Mouse (Mus musculus): ENCODE data around the gene Slc22a13. TPM values are rescaled to one million over a fixed set of nuclear protein-coding genes. Genes with fewer than 3 reads are reported as not detected.
"Not testable (repeated sequence)": the region's sequence is repeated elsewhere in the genome, so short reads cannot be mapped to it uniquely, and the experiment has no call there.

The Slc22a13 gene
- polyA plus RNA-seq, 1 experiment: not detected

DNA sequence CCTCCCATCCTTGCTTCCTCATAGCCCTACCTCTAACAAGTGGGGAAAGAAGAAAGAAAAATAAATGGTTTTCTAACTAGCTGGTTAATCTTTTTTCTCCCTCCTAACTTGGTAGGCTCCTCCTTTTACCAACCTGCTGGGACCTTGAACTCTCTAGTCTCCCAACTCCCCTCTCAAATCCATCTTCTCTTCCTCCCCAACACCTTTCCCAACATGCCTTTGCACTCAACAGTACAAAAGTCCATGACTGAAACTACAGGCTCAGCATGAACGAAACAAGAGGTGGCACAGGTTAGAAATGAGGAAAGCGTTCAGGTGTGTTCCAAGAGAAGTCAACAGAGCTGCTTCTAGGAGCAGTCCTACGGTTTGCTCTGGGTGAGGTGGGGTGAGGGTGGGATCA, 30.4 kb upstream of the Slc22a13 start:
- H3K27me3 ChIP-seq (replicated peaks): no peaks in the 10 kb centered on the region
- H3K36me3 ChIP-seq (replicated peaks; ENCODE audit: low read length): peaks cover 68% of the 10 kb centered on the region

DNA sequence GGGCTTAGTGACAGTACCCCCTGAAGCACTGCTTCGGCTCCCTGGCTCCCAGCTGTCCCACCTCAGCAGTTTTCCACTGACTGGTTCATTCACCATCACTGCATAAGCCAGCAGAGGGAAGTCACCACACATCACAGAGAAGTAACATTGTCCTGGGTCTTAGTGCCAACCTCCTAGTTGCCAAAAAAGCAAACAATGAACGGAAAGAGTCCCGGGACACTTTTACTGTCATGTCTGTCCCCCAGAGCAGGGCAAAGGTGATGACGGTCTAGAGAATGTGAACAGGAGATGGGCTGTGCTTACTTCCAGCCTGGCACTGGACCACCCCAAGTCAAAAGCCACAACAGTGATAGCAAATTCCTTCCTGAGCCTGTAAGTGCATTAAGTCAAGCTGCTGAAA, 29.9 kb upstream of the Slc22a13 start:
- Histone ChIP-seq H3K4me3 (replicated peaks) (no peak overlapping the region), H3K27me3 (replicated peaks) (no peaks in the 10 kb centered on the region)
- TF ChIP-seq FLI1 (IDR thresholded peaks at IDR 0.05; ENCODE audit: low read length) (no peak), GATA1 (IDR thresholded peaks at IDR 0.05; ENCODE audit: borderline replicate concordance, low read length) (no peak)

More for the DNA sequence above, 30.4 kb upstream of the Slc22a13 start:
- no peaks in the 10 kb centered on the region for H3K9me3 ChIP-seq
- no peaks in the 10 kb centered on the region for H3K4me1 ChIP-seq
- TF ChIP-seq FLI1 (IDR thresholded peaks at IDR 0.05; ENCODE audit: low read length): no peak
- H3K4me3 ChIP-seq (replicated peaks): no peak overlapping the region

DNA sequence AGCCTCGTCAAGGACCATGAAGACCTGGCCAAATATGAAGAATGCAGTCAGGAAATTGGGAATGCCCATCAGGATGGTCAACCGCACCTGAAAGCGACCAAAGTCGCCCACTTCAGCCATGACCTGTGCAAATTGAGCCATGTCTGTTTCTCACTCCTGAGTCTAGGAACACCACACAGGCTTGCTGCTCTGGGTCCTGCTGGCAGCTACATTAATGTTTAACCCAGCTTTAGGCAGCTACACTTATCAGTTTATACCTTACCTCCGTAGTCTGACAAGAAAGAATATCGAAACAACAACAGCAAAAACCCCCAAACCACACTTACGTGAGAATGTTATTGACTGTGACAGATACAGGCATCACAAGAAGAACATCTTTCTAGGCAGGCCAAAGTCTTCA, 22.7 kb upstream of the Slc22a13 start:
- TF ChIP-seq GATA1 (IDR thresholded peaks at IDR 0.05; ENCODE audit: borderline replicate concordance, low read length) (no peak), FLI1 (IDR thresholded peaks at IDR 0.05; ENCODE audit: low read length) (no peak)
- H3K4me1 ChIP-seq: no peaks in the 10 kb centered on the region
- no peak overlapping the region for H3K4me3 ChIP-seq (replicated peaks)
- peaks cover 4% of the 10 kb centered on the region for H3K36me3 ChIP-seq (replicated peaks; ENCODE audit: low read length)
- no peaks in the 10 kb centered on the region for H3K9me3 ChIP-seq
- no peaks in the 10 kb centered on the region for H3K27me3 ChIP-seq (replicated peaks)

More for the DNA sequence above, 29.9 kb upstream of the Slc22a13 start:
- Histone ChIP-seq H3K4me1 (no peaks in the 10 kb centered on the region), H3K36me3 (replicated peaks; ENCODE audit: low read length) (peaks cover 63% of the 10 kb centered on the region), H3K9me3 (no peaks in the 10 kb centered on the region)

DNA sequence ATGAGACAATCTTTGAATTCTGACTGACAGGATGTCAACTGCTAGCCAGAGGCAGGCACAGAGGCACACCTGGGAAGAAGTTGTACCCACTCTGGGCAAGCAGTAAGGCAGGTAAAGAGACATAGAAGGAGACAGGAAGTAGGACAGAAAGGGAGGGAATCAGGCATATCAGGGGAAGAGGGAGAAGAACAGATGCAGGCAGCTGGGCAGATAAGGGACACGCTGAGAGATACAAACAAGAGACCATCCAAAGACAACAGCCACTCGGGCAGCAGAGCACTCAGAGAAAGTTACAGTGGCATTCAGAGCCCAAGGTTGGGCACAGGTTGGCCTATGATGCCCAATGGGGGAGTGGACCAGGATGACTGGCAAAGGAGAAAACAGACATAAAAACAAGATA, 21.9 kb upstream of the Slc22a13 start:
- Histone ChIP-seq H3K27me3 (replicated peaks) (no peaks in the 10 kb centered on the region), H3K4me3 (replicated peaks) (no peak overlapping the region), H3K36me3 (replicated peaks; ENCODE audit: low read length) (peaks cover 4% of the 10 kb centered on the region), H3K9me3 (no peaks in the 10 kb centered on the region), H3K4me1 (no peaks in the 10 kb centered on the region)
- TF ChIP-seq FLI1 (IDR thresholded peaks at IDR 0.05; ENCODE audit: low read length) (no peak), GATA1 (IDR thresholded peaks at IDR 0.05; ENCODE audit: borderline replicate concordance, low read length) (no peak)

DNA sequence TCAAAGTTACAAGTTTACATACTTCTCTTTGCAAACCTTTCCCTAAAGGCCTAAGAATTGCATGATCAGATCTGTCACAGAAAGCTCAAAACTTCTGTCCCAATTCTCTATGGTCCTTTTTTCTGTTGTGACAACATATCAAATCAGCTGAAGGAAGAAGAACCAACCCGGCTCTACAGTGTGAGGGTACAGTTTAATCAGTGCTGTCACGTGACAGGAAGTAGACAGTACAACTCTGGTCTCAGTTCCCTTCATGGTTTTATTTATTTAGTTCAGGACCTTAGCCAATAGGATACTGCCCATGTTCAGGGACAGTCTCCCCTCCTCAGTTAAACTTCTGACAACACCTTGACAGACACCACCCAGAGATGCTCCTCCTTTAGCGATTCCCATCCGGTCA, 11.4 kb upstream of the Slc22a13 start:
- TF ChIP-seq GATA1 (IDR thresholded peaks at IDR 0.05; ENCODE audit: borderline replicate concordance, low read length): no peak
- TF ChIP-seq FLI1 (IDR thresholded peaks at IDR 0.05; ENCODE audit: low read length): no peak
- Histone ChIP-seq H3K36me3 (replicated peaks; ENCODE audit: low read length) (peaks cover 9% of the 10 kb centered on the region), H3K4me1 (no peaks in the 10 kb centered on the region), H3K9me3 (peaks cover 38% of the 10 kb centered on the region), H3K27me3 (replicated peaks) (no peaks in the 10 kb centered on the region), H3K4me3 (replicated peaks) (no peak overlapping the region)

DNA sequence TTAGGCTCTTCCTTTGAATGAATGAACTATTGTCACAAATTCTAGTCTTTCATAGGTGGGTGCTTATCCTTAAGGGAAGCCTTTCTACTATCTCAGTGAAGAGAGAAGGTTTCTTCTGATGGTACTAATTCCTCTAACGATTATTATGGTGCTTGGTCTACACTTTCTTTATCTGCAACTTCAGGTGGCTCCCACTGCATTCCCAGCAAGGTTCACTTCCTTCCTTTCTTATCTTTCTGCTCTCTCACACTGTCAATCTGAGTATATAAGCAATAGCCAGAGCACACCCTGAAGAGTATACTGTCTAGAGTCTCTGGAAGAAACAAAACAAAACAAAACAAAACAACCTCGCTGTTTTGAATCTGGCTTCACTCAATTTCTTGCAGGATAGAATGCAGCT, 10.8 kb upstream of the Slc22a13 start:
- H3K9me3 ChIP-seq: peaks cover 40% of the 10 kb centered on the region
- no peak overlapping the region for H3K4me3 ChIP-seq (replicated peaks)
- peaks cover 6% of the 10 kb centered on the region for H3K36me3 ChIP-seq (replicated peaks; ENCODE audit: low read length)
- no peaks in the 10 kb centered on the region for H3K4me1 ChIP-seq
- no peaks in the 10 kb centered on the region for H3K27me3 ChIP-seq (replicated peaks)
- TF ChIP-seq FLI1 (IDR thresholded peaks at IDR 0.05; ENCODE audit: low read length) (no peak), GATA1 (IDR thresholded peaks at IDR 0.05; ENCODE audit: borderline replicate concordance, low read length) (no peak)

DNA sequence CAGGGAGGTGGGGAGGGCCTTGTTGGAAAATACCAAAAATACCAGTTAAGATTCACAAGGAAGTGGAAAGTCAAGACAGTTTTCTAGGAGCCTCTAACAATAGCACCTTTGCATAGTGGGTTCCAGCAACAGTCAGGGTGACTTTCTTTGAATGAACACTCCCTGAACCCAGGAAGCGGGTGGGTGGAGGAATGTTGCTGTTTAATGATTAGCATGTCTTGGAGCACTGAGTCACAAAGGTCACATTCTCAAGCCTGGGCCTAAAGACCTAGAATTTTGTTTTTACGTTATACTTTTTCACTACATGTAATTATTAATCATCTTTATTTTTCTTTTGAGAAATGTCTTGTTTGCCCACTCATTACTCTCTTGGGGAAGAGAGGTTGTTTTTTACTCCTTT, 6.4 kb upstream of the Slc22a13 start:
- not testable (repeated sequence) for H3K4me3 ChIP-seq (replicated peaks); H3K36me3 ChIP-seq (replicated peaks; ENCODE audit: low read length); H3K4me1 ChIP-seq; H3K27me3 ChIP-seq (replicated peaks)
- peaks cover 56% of the 10 kb centered on the region for H3K9me3 ChIP-seq

DNA sequence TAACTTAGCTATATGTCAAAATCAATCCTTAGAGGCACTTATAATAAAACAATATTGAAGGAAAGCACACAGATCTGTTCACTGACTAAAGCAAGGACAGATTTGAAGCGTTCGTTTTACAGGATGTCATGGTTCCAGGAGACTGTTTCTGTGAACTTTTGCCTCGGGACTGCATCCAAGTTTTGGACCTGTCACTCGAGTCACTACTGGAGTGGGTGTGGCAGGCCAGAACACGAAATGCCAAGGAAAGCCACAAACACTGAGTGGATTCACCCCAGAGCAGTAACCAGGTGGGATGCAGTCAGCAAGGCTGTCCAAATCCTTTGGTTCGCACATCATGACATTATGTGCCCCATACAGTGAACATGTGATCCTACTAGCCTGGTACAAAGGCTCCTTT, 5.7 kb upstream of the Slc22a13 start:
- Histone ChIP-seq H3K36me3 (replicated peaks; ENCODE audit: low read length) (no peaks in the 10 kb centered on the region), H3K4me1 (no peaks in the 10 kb centered on the region), H3K9me3 (peaks cover 57% of the 10 kb centered on the region), H3K4me3 (replicated peaks) (no peak overlapping the region), H3K27me3 (replicated peaks) (no peaks in the 10 kb centered on the region)
- TF ChIP-seq FLI1 (IDR thresholded peaks at IDR 0.05; ENCODE audit: low read length): no peak
- no peak for TF ChIP-seq GATA1 (IDR thresholded peaks at IDR 0.05; ENCODE audit: borderline replicate concordance, low read length)

DNA sequence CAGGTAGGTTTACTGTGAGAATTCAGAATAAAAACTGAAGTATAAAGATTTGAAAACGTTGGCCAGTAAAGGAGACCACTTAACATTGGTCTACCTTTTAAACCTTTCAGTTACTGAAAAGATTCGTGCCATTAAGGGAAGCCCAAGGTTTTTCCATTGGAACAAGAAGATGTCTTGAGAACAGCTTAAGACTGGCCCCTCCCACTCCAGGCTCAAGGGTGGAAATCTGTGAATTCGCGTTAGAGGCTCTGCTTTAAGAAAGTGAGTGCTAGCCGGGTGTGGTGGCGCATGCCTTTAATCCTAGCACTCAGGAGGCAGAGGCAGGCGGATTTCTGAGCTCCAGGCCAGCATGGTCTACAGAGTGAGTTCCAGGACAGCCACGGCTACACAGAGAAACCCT, 4.1 kb upstream of the Slc22a13 start:
- no peaks in the 10 kb centered on the region for H3K4me1 ChIP-seq
- H3K9me3 ChIP-seq: peaks cover 51% of the 10 kb centered on the region
- H3K36me3 ChIP-seq (replicated peaks; ENCODE audit: low read length): no peaks in the 10 kb centered on the region
- no peak for TF ChIP-seq FLI1 (IDR thresholded peaks at IDR 0.05; ENCODE audit: low read length)
- TF ChIP-seq GATA1 (IDR thresholded peaks at IDR 0.05; ENCODE audit: borderline replicate concordance, low read length): no peak
- H3K27me3 ChIP-seq (replicated peaks): no peaks in the 10 kb centered on the region
- H3K4me3 ChIP-seq (replicated peaks): no peak overlapping the region

DNA sequence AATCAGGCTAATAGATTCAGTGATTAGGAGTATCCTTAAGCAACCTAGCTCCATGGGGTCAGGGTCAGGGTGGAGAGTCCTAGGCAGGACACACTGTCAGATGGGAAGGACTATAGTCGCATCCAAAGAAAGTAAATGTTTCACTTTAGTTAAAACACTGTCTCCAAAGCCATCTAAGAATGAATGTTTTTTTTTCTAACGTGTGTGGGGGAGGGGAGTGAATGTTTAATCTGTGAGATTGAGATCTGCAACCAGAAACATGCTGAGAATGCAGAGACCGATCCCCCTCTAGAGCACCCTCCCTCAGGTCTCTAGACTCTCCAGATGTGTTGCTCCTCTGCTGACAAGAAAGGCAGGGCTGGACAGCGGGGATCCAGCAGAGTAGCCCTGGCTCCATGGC, 1.8 kb downstream of the Slc22a13 start:
- H3K36me3 ChIP-seq (replicated peaks; ENCODE audit: low read length): no peaks in the 10 kb centered on the region
- no peak for TF ChIP-seq GATA1 (IDR thresholded peaks at IDR 0.05; ENCODE audit: borderline replicate concordance, low read length)
- TF ChIP-seq FLI1 (IDR thresholded peaks at IDR 0.05; ENCODE audit: low read length): no peak
- H3K4me3 ChIP-seq (replicated peaks): no peak overlapping the region
- no peaks in the 10 kb centered on the region for H3K4me1 ChIP-seq
- no peaks in the 10 kb centered on the region for H3K27me3 ChIP-seq (replicated peaks)
- peaks cover 48% of the 10 kb centered on the region for H3K9me3 ChIP-seq

DNA sequence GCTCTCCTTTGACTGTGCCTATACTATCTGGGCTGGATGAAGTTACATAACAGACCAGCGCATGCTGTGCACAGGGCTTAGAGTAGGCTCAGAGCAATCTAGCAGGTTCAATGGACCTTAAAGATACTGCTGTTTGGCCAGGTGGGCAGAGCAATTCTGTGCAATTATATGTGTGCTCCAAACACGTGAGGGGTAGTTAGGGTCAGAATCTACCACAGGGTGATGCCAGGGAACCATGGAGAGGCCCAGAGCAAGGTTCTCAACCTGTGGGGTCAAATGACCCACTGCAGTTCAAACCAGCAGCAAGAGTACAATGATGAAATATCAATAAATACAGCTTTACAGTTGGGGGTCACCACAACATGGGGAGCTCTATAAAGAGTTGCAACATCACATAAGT, 2.2 kb downstream of the Slc22a13 start:
- H3K4me3 ChIP-seq (replicated peaks): no peak overlapping the region
- TF ChIP-seq GATA1 (IDR thresholded peaks at IDR 0.05; ENCODE audit: borderline replicate concordance, low read length): no peak
- no peak for TF ChIP-seq FLI1 (IDR thresholded peaks at IDR 0.05; ENCODE audit: low read length)
- H3K27me3 ChIP-seq (replicated peaks): no peaks in the 10 kb centered on the region

More for the DNA sequence above, 2.2 kb downstream of the Slc22a13 start:
- Histone ChIP-seq H3K36me3 (replicated peaks; ENCODE audit: low read length) (no peaks in the 10 kb centered on the region), H3K4me1 (no peaks in the 10 kb centered on the region), H3K9me3 (peaks cover 44% of the 10 kb centered on the region)
